Mouse (Mus musculus): ENCODE results near the gene Sbk2.

DNA sequence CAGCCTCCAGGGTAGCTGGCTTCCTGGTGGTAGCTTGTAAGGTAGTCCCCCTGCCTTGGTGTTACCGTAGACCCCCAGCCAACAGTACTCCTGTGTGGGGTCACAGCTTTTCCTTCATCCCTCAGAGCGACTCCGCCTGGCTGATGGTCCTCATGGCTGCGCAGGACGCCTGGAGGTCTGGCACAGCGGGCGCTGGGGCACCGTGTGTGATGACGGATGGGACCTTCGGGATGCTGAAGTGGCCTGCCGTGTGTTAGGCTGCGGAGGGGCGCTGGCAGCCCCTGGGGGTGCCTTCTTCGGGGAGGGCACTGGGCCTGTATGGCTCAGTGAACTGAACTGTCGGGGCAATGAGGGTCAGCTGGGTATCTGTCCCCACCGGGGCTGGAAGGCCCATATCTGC lies 37.4 kb downstream of the Sbk2 start:
- TF ChIP-seq GATA1 (IDR thresholded peaks at IDR 0.05; ENCODE audit: low read length) (no peak), TAL1 (IDR thresholded peaks at IDR 0.05; ENCODE audit: low read length) (no peak)

Measured in erythroblast, embryonic 14.5 days (primary cell).